Mouse (Mus musculus) erythroid progenitor cell, adult 5-6 weeks (primary cell): ENCODE measurements around the gene Blzf1. TPM values are rescaled to one million over a fixed set of nuclear protein-coding genes. Genes with fewer than 3 reads are reported as not detected.
A peak's percentile ranks its signal among the peaks of the same experiment; 100 is the strongest.

Source experiments
- ATAC-seq: replicated peaks from 2 replicates; pipeline ENCODE4 v1.8.0; 2016; ENCODE audit warnings: moderate number of reproducible peaks, mild to moderate bottlenecking, moderate TSS enrichment, inconsistent platforms; ENCODE audit not compliant: poor library complexity, low FRiP score, severe bottlenecking
- total RNA-seq, 2 experiments: library from RNA; stranded (forward) in 1 of 2; stranded (reverse) in 1 of 2; fragments of 150-400 nt in 1 of 2; fragments of 186-747, 209-891 nt in 1 of 2; gene quantifications; 2 replicates each; pipeline versions ENCODE4 v1.2.3 to v1.2.4; 2015 to 2017; ENCODE audit warnings: low replicate concordance in 2 of 2

Gene Blzf1
- total RNA-seq, 2 experiments from 2014 or later, result 11.3 to 17.5 TPM

GRCm38 (mm10) chr1:164301949-164302348, 5.3 kb downstream of the Blzf1 start:
- no peak for ATAC-seq

GRCm38 (mm10) chr1:164296473-164296872, 10.8 kb downstream of the Blzf1 start:
- ATAC-seq, result no peak

GRCm38 (mm10) chr1:164294071-164294470, 13.2 kb downstream of the Blzf1 start:
- no peak for ATAC-seq

DNA sequence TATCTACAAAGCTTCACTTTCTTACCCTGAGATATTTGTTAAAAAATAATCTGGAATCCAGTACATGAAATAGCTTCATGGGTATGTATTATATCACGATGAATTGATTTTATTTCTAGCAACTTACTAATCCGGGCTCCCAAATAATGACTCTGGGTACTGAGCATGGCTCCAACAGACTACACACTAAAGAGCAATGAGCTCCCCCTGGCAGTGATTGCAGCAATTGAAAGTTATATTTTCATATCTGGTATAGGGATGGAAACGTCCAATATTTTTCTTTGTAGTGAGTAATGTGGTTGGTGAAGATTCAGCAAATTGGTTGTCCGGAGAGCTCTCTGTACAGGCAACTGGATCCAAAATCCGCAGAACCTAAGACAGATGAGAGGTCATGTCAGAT, 15.2 kb downstream of the Blzf1 start:
- no peak for ATAC-seq

GRCm38 (mm10) chr1:164287406-164287805, 19.9 kb downstream of the Blzf1 start:
- no peak for ATAC-seq

DNA sequence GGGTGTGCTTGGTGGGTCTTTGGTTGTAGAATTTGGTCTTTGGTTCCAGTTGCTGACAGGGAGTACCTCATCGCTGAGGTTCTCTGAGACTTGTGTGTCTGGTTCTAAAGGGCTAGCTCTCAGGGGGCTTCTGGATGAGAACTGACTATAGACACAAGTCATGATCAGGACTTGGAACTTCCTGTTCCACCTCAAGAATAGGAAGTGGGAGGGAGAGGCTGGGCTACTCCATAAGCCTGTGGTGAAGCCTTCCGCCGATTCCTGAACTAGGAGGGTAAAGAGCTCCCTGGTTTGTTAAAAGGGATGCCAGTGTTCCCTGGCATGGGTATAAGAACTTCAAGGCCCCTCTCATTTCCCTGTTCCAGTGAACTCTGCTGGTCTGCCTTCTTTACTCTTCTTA, 23.3 kb downstream of the Blzf1 start:
- ATAC-seq, result no peak

DNA sequence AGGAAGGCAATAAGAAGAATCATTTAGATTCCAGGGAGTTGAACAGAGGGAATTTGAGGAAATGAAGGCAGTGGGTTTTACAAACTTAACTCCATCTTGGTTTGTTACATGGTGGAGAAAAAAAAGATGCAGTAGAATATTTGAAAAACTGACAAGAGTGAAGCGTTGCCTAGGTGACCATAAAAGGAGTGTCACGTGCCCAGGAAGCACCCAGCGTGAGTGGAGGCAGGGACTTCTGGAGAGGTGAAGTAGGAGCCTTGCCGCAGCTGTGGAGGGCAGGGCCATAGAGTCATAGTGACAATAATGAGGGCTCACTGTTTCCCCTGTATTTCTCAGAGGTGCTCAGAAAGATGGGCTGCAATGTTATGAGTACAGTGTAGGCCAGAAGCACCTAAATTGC, 28.0 kb downstream of the Blzf1 start:
- ATAC-seq, result no peak

DNA sequence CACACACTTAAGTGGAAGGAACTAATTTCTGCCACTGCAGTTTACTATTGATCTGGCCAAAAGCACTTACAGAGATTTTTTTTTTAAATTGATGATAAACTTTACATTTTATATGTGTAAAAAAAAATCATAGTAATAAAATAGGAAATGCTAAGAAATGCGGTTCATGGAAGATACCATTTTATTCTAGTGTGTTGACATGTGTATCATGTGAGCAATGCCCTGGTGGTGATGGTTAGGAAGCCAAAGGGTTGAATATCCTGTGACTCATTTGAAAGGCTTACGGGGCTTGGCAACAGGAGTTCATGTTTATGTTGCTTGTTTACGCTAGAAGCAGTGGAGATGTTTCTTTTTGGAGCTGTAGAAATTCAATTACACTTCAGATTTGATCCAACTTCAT, 30.7 kb downstream of the Blzf1 start:
- ATAC-seq, result no peak

- peak; percentile 100 for ATAC-seq
Observed at GRCm38 (mm10) chr1:164275455-164275954, 31.8 kb downstream of the Blzf1 start, which contains the start of gene Ccdc181. Gene Ccdc181, plus strand, starts transcription at chr1:164275585.

GRCm38 (mm10) chr1:164273659-164274058, 33.6 kb downstream of the Blzf1 start:
- ATAC-seq, result no peak

- no peak for ATAC-seq
Observed at GRCm38 (mm10) chr1:164270941-164271340, 36.3 kb downstream of the Blzf1 start.

DNA sequence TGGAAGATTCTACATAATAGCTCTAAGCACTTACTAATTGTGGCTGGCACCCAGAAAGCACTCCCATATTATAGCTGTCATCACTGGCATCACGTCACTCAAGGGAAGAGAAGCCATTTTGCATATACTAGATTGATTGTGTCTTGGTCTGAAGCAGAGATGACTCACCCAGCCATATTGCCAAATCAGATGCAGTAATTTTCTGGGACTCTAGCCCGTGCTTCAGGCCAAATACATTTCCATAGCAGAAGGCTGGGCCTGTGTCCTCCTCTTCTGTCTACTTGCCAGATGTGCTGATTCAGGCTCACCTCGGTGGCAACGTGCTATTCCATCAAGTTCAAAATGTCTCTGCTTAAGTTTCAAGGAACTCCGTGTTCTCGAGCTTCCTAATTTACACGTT, 45.7 kb downstream of the Blzf1 start:
- no peak for ATAC-seq

GRCm38 (mm10) chr1:164260171-164261028, 46.9 kb downstream of the Blzf1 start:
- no peak for ATAC-seq

DNA sequence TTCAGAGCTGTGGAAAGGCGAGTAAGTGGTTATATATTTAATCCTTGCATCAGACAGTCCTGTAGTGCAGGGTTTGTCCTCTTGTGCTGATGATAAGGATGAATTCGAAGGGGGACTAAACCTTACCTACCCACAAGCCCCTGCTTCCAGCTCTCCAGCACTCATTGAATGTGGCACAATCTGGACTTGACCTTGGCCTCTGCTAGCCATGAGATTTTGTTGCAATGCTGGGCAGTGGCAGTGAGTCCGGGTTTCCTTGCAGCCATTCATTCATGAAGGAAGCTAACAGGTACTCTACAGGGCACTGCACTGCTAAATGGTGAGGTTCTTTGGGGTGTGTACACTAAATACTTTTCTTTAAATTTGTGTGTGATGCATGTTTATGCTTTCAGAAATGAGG, 52.5 kb downstream of the Blzf1 start:
- ATAC-seq, result no peak

DNA sequence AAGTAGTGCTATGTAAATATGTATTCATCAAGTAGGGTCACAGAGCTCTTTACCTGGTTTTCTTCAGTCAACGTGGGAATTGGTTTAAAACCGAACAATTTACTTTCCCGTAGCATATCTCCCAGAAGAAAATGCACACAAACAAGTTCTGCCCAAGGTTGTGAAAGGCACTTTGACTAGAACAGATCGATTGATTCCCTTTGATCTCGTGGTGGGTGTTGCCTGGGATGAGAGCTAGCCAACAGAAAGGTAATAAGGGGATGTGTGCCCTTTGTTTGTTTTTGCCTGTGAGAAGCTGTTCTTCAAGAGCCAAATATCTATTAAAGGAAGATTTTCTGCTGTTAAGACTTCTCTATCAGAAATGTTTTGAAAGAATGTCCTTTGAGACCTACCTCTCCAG, 54.7 kb downstream of the Blzf1 start:
- ATAC-seq, result no peak

- no peak for ATAC-seq
Observed at GRCm38 (mm10) chr1:164251438-164251837, 55.9 kb downstream of the Blzf1 start.

- no peak for ATAC-seq
Observed at GRCm38 (mm10) chr1:164250391-164251150, 56.7 kb downstream of the Blzf1 start.

DNA sequence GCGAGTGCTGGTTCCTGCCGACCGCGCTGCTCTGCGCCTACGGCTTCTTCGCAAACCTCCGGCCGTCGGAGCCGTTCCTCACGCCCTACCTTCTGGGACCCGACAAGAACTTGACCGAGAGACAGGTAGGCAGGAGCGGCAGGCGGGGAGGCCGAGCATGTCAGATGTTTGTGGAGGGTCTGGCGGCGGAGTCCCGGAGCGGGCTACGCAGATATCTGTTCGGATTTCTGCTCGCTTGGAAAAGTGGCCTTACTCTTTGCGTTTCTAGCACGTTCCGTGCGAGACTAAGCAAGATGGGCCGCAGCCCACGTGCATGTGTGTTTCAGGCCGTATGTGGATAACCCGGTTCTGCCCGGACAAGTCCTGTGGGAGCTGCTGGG, 58.0 kb downstream of the Blzf1 start:
- ATAC-seq, result no peak; the same call in none of the 2 replicates

GRCm38 (mm10) chr1:164248465-164249331, 58.6 kb downstream of the Blzf1 start, which contains the start of gene Slc19a2:
Gene Slc19a2, plus strand, starts transcription at chr1:164249046.
- peak; percentile 87 for ATAC-seq

GRCm38 (mm10) chr1:164247971-164248370, 59.3 kb downstream of the Blzf1 start:
- no peak for ATAC-seq
